Mouse (Mus musculus) bone marrow, adult 2 months (tissue): ENCODE results near the gene Bdkrb1.

Source experiments
- CTCF ChIP-seq: fragments of 200-500 bp; IDR thresholded peaks from 2 replicates; pipeline ENCODE4 v1.5.1; 2011; ENCODE audit warnings: low read length, control low read depth; ENCODE audit not compliant: control insufficient read depth, insufficient read depth
- POLR2A ChIP-seq: fragments of 200-500 bp; IDR thresholded peaks from 2 replicates; pipeline ENCODE4 v1.6.1; 2011; ENCODE audit warnings: low read depth, mild to moderate bottlenecking, control low read depth, low read length, borderline replicate concordance; ENCODE audit not compliant: control insufficient read depth

GRCm38 (mm10) chr12:105562936-105563680, 39.8 kb upstream of the Bdkrb1 start, which contains the start of gene Bdkrb2:
- no peak for TF ChIP-seq CTCF
- TF ChIP-seq POLR2A = no peak
